Mouse (Mus musculus): ENCODE measurements around the gene Ap1s1. TPM values are rescaled to one million over a fixed set of nuclear protein-coding genes. Genes with fewer than 3 reads are reported as not detected.

Gene Ap1s1
- polyA plus RNA-seq, 1 experiment: 78.9 TPM

DNA sequence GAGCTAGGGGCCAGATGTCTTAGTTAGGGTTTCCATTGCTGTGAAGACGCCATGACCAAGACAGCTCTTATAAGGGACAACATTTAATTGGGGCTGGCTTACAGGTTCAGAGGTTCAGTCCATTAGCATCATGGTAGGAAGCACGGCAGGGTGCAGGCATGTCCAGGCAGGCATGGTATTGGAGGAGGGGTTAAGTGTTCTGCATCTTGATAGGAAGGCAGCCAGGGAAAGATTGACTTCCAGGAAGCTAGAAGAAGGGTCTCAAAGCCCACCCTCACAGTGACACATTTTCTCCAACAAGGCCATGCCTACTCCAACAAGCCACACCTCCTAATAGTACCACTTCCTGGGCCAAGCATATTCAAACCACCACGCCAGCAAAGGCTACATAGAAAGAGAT, 39.8 kb upstream of the Ap1s1 start:
- Histone ChIP-seq H3K27me3 (ENCODE audit: control insufficient read depth, insufficient read depth, low read length, poor library complexity, severe bottlenecking) (no peaks in the 10 kb centered on the region), H3K9ac (ENCODE audit: low read depth, poor library complexity, severe bottlenecking) (no peak overlapping the region), H3K9me3 (replicated peaks; ENCODE audit: control insufficient read depth, insufficient read depth, low read length, poor library complexity, severe bottlenecking) (no peaks in the 10 kb centered on the region), H3K27ac (ENCODE audit: insufficient read depth, low read length) (0 out of 2 replicates have a peak overlapping the region, but pooled peaks have one; percentile 12), H3K36me3 (ENCODE audit: control insufficient read depth, insufficient read depth, low read length, poor library complexity, severe bottlenecking) (no peaks in the 10 kb centered on the region), H3K4me1 (ENCODE audit: control insufficient read depth, insufficient read depth, low read length) (no peaks in the 10 kb centered on the region), H3K4me3 (ENCODE audit: low read depth, low read length) (no peak overlapping the region)
- no peak for TF ChIP-seq CTCF (IDR thresholded peaks at IDR 0.05; ENCODE audit: low read depth, low read length)
- no peak for TF ChIP-seq EP300 (IDR thresholded peaks at IDR 0.05; ENCODE audit: insufficient read depth, low read depth, low read length)
- TF ChIP-seq POLR2A (IDR thresholded peaks at IDR 0.05; ENCODE audit: insufficient read depth, low read length): no peak

DNA sequence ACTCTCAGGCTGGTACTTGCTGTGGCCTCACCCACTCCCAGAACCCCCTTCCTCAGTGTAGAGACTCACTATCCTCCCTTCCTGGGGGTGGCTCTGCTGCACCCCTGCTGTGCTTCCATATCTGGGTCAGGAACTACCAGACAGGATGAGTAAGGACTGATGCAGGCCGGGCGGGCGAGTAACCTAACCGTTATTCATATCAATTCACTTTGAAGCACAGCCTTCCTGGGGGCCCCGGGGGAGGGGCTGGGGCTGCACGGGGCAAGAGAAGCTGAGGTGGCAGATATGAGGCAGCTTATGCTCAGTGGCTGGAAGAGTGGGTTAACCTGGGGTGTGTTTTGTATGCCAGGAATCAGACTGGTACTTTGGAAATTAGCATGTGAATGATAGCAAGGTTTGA, 39.1 kb upstream of the Ap1s1 start:
- no peak overlapping the region for H3K9ac ChIP-seq (ENCODE audit: low read depth, poor library complexity, severe bottlenecking)
- no peaks in the 10 kb centered on the region for H3K27me3 ChIP-seq (ENCODE audit: control insufficient read depth, insufficient read depth, low read length, poor library complexity, severe bottlenecking)
- TF ChIP-seq POLR2A (IDR thresholded peaks at IDR 0.05; ENCODE audit: insufficient read depth, low read length): no peak
- no peak for TF ChIP-seq CTCF (IDR thresholded peaks at IDR 0.05; ENCODE audit: low read depth, low read length)
- TF ChIP-seq EP300 (IDR thresholded peaks at IDR 0.05; ENCODE audit: insufficient read depth, low read depth, low read length): no peak
- H3K9me3 ChIP-seq (replicated peaks; ENCODE audit: control insufficient read depth, insufficient read depth, low read length, poor library complexity, severe bottlenecking): no peaks in the 10 kb centered on the region
- H3K36me3 ChIP-seq (ENCODE audit: control insufficient read depth, insufficient read depth, low read length, poor library complexity, severe bottlenecking): no peaks in the 10 kb centered on the region
- H3K4me3 ChIP-seq (ENCODE audit: low read depth, low read length): no peak overlapping the region
- no peak overlapping the region for H3K27ac ChIP-seq (ENCODE audit: insufficient read depth, low read length)
- no peaks in the 10 kb centered on the region for H3K4me1 ChIP-seq (ENCODE audit: control insufficient read depth, insufficient read depth, low read length)

GRCm38 (mm10) chr5:137083051-137083450, 37.1 kb upstream of the Ap1s1 start:
- TF ChIP-seq CTCF (IDR thresholded peaks at IDR 0.05; ENCODE audit: low read depth, low read length): no peak
- TF ChIP-seq EP300 (IDR thresholded peaks at IDR 0.05; ENCODE audit: insufficient read depth, low read depth, low read length): no peak
- no peak for TF ChIP-seq POLR2A (IDR thresholded peaks at IDR 0.05; ENCODE audit: insufficient read depth, low read length)
- Histone ChIP-seq H3K9me3 (replicated peaks; ENCODE audit: control insufficient read depth, insufficient read depth, low read length, poor library complexity, severe bottlenecking) (no peaks in the 10 kb centered on the region), H3K27ac (ENCODE audit: insufficient read depth, low read length) (no peak overlapping the region), H3K4me1 (ENCODE audit: control insufficient read depth, insufficient read depth, low read length) (no peaks in the 10 kb centered on the region), H3K27me3 (ENCODE audit: control insufficient read depth, insufficient read depth, low read length, poor library complexity, severe bottlenecking) (no peaks in the 10 kb centered on the region), H3K36me3 (ENCODE audit: control insufficient read depth, insufficient read depth, low read length, poor library complexity, severe bottlenecking) (no peaks in the 10 kb centered on the region), H3K9ac (ENCODE audit: low read depth, poor library complexity, severe bottlenecking) (no peak overlapping the region), H3K4me3 (ENCODE audit: low read depth, low read length) (no peak overlapping the region)

DNA sequence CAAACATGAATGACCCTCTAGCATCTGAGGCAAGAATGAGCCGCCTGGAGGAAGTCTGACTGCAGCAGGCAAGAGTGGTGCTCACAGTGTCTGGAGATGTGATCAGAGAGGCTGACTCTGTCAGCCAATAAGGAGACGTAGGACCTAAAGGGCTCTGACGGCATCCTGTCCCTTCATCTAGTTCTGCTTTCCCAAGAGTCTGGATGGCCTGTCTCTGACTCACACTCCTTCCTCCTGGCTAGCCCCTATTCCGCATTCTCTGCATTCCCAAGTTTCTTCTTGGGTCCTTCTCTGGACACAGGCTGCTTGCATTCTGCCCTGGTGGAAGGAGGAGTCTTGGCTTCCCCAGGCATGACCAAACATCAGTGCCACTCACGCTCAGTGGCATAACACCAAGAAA, 33.9 kb upstream of the Ap1s1 start:
- TF ChIP-seq POLR2A (IDR thresholded peaks at IDR 0.05; ENCODE audit: insufficient read depth, low read length): no peak
- TF ChIP-seq EP300 (IDR thresholded peaks at IDR 0.05; ENCODE audit: insufficient read depth, low read depth, low read length): no peak
- TF ChIP-seq CTCF (IDR thresholded peaks at IDR 0.05; ENCODE audit: low read depth, low read length): no peak
- no peaks in the 10 kb centered on the region for H3K9me3 ChIP-seq (replicated peaks; ENCODE audit: control insufficient read depth, insufficient read depth, low read length, poor library complexity, severe bottlenecking)
- H3K36me3 ChIP-seq (ENCODE audit: control insufficient read depth, insufficient read depth, low read length, poor library complexity, severe bottlenecking): no peaks in the 10 kb centered on the region
- H3K9ac ChIP-seq (ENCODE audit: low read depth, poor library complexity, severe bottlenecking): no peak overlapping the region
- peaks cover 3% of the 10 kb centered on the region for H3K4me1 ChIP-seq (ENCODE audit: control insufficient read depth, insufficient read depth, low read length)
- H3K27me3 ChIP-seq (ENCODE audit: control insufficient read depth, insufficient read depth, low read length, poor library complexity, severe bottlenecking): no peaks in the 10 kb centered on the region
- H3K27ac ChIP-seq (ENCODE audit: insufficient read depth, low read length): no peak overlapping the region
- H3K4me3 ChIP-seq (ENCODE audit: low read depth, low read length): no peak overlapping the region

DNA sequence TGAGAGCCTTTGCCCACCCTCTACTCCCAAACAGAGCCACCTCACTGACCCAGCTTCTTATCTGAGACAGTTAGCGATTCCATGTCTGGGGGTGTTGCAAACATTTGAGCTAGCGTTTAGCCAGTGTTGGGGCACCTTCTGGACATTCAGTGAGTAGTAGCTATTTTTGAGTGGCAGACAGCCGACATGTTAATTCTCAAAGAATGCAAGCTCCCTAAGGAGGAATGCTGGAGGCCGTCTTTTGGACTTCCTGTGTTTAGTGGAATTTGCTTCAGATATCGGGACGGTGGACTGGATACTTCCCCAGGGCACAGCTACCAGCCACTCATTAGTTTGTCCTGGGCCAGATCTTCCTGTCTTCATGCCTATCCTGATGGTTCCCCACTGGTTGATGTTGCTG, 32.7 kb upstream of the Ap1s1 start:
- Histone ChIP-seq H3K36me3 (ENCODE audit: control insufficient read depth, insufficient read depth, low read length, poor library complexity, severe bottlenecking) (no peaks in the 10 kb centered on the region), H3K9me3 (replicated peaks; ENCODE audit: control insufficient read depth, insufficient read depth, low read length, poor library complexity, severe bottlenecking) (no peaks in the 10 kb centered on the region), H3K9ac (ENCODE audit: low read depth, poor library complexity, severe bottlenecking) (no peak overlapping the region), H3K27ac (ENCODE audit: insufficient read depth, low read length) (no peak overlapping the region), H3K4me1 (ENCODE audit: control insufficient read depth, insufficient read depth, low read length) (peaks cover 7% of the 10 kb centered on the region), H3K27me3 (ENCODE audit: control insufficient read depth, insufficient read depth, low read length, poor library complexity, severe bottlenecking) (no peaks in the 10 kb centered on the region), H3K4me3 (ENCODE audit: low read depth, low read length) (no peak overlapping the region)
- TF ChIP-seq POLR2A (IDR thresholded peaks at IDR 0.05; ENCODE audit: insufficient read depth, low read length): no peak
- TF ChIP-seq CTCF (IDR thresholded peaks at IDR 0.05; ENCODE audit: low read depth, low read length): no peak

GRCm38 (mm10) chr5:137078041-137078440, 32.1 kb upstream of the Ap1s1 start:
- TF ChIP-seq POLR2A (IDR thresholded peaks at IDR 0.05; ENCODE audit: insufficient read depth, low read length) (no peak), EP300 (IDR thresholded peaks at IDR 0.05; ENCODE audit: insufficient read depth, low read depth, low read length) (no peak), CTCF (IDR thresholded peaks at IDR 0.05; ENCODE audit: low read depth, low read length) (no peak)
- no peak overlapping the region for H3K4me3 ChIP-seq (ENCODE audit: low read depth, low read length)
- H3K9ac ChIP-seq (ENCODE audit: low read depth, poor library complexity, severe bottlenecking): no peak overlapping the region
- H3K36me3 ChIP-seq (ENCODE audit: control insufficient read depth, insufficient read depth, low read length, poor library complexity, severe bottlenecking): no peaks in the 10 kb centered on the region
- no peaks in the 10 kb centered on the region for H3K9me3 ChIP-seq (replicated peaks; ENCODE audit: control insufficient read depth, insufficient read depth, low read length, poor library complexity, severe bottlenecking)
- no peak overlapping the region for H3K27ac ChIP-seq (ENCODE audit: insufficient read depth, low read length)
- no peaks in the 10 kb centered on the region for H3K27me3 ChIP-seq (ENCODE audit: control insufficient read depth, insufficient read depth, low read length, poor library complexity, severe bottlenecking)
- H3K4me1 ChIP-seq (ENCODE audit: control insufficient read depth, insufficient read depth, low read length): peaks cover 7% of the 10 kb centered on the region
